Mouse (Mus musculus) limb, embryonic 14.5 days (tissue): Measurements from ENCODE around the gene Dhrs1. TPM values are rescaled to one million over a fixed set of nuclear protein-coding genes. Genes with fewer than 3 reads are reported as not detected.
"Not testable (repeated sequence)": the region's sequence is repeated elsewhere in the genome, so short reads cannot be mapped to it uniquely, and the experiment has no call there.

Experiments
- ATAC-seq: fragments of 200-750 bp; cut with Nextera tagmentation; 2 replicates; pipeline ENCODE4 v1.8.0; 2017; ENCODE audit warnings: low read depth, moderate number of reproducible peaks, moderate TSS enrichment; ENCODE audit not compliant: low FRiP score
- DNase-seq: peaks from one replicate; pipeline ENCODE4 v3.0.0-alpha.2; 2015; ENCODE audit warnings: low spot score
- H3K27ac ChIP-seq: fragments of 300-500 bp; sonication (generic); replicated peaks from 2 replicates; pipeline ENCODE4 v1.5.1; 2014; ENCODE audit warnings: low read depth, mild to moderate bottlenecking, low read length, moderate library complexity, mixed read lengths
- H3K27me3 ChIP-seq: fragments of 300-500 bp; sonication (generic); 2 replicates; pipeline ENCODE4 v1.6.1; 2014; ENCODE audit warnings: low read length, mixed read lengths; ENCODE audit not compliant: control insufficient read depth, insufficient read depth
- H3K36me3 ChIP-seq: fragments of 300-500 bp; sonication (generic); 2 replicates; pipeline ENCODE4 v1.6.1; 2014; ENCODE audit warnings: mild to moderate bottlenecking, low read length, moderate library complexity, mixed read lengths; ENCODE audit not compliant: control insufficient read depth, insufficient read depth
- H3K4me1 ChIP-seq: fragments of 300-500 bp; sonication (generic); 2 replicates; pipeline ENCODE4 v1.6.1; 2014; ENCODE audit warnings: antibody characterized with exemption, low read length, mixed read lengths; ENCODE audit not compliant: control insufficient read depth, insufficient read depth
- H3K4me2 ChIP-seq: fragments of 300-500 bp; sonication (generic); replicated peaks from 2 replicates; pipeline ENCODE4 v1.6.1; 2014; ENCODE audit warnings: low read depth, mild to moderate bottlenecking, low read length, moderate library complexity; ENCODE audit not compliant: severe bottlenecking
- H3K4me3 ChIP-seq: fragments of 300-500 bp; sonication (generic); replicated peaks from 2 replicates; pipeline ENCODE4 v1.5.1; 2014; ENCODE audit warnings: low read length
- H3K9ac ChIP-seq: fragments of 300-500 bp; sonication (generic); 2 replicates; pipeline ENCODE4 v1.6.1; 2014; ENCODE audit warnings: mild to moderate bottlenecking, low read depth, low read length, moderate library complexity; ENCODE audit not compliant: severe bottlenecking
- H3K9me3 ChIP-seq: fragments of 300-500 bp; sonication (generic); 2 replicates; pipeline ENCODE4 v1.6.1; 2016; ENCODE audit warnings: low read length; ENCODE audit not compliant: control insufficient read depth
- POLR2A ChIP-seq: fragments of 200-500 bp; IDR thresholded peaks from 2 replicates; pipeline ENCODE4 v1.8.0; 2012; ENCODE audit warnings: inconsistent platforms, mild to moderate bottlenecking, moderate library complexity, borderline replicate concordance; ENCODE audit not compliant: insufficient read depth, insufficient read length; ENCODE audit errors: extremely low read depth
- WGBS: fragments of 180-500 bp; shearing (Covaris S2); extraction: QIAGEN DNeasy Blood & Tissue Kit; methylation state at CpG from one replicate; pipeline ENCODE4 v1.1.7; 2014; 5-methylcytosine and 5-hydroxymethylcytosine counted together
- polyA plus RNA-seq, 2 experiments: library from polyadenylated mRNA; depleted of rRNA in 1 of 2; stranded (reverse) in 1 of 2; unstranded in 1 of 2; fragments of >200 nt; fragmentation: Nextera tagmentation in 1 of 2; extraction: Ambion mirVana in 1 of 2; gene quantifications; 2 replicates each; pipeline versions ENCODE4 v1.2.1 to v1.2.3; 2012 to 2014

Gene Dhrs1
- polyA plus RNA-seq, 2 experiments, result 82.0 to 88.3 TPM

DNA sequence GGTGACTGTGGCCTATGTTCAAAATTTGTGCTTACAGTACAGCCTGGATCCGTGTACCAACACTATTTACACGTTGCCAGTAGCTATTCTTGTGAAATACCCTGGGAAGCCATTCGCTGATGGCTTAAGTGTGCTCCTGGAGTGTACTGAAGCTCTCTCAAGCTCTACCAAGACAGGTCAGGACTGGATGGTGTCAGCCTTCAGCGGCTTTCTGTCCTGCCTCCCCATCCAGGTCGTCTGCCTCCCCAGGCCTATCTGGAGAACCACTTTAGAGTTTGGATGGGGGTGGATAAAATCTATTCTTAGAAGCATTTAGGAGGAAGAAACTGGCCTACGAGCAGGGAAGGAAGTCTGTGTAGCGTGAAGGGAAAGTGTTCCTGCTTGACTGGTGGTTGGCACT lies 17.7 kb upstream of the Dhrs1 start:
- Histone ChIP-seq H3K4me3 (peak overlapping the region; percentile 55; the same call in 1 of the 2 replicates), H3K36me3 (no peaks in the 10 kb centered on the region), H3K4me2 (peak overlapping the region; percentile 98; the same call in 1 of the 2 replicates), H3K27ac (no peak overlapping the region), H3K9me3 (no peaks in the 10 kb centered on the region), H3K4me1 (peaks cover 13% of the 10 kb centered on the region), H3K27me3 (peaks cover 17% of the 10 kb centered on the region), H3K9ac (no peak overlapping the region)
- ATAC-seq (no peak), DNase-seq (no peak)
- WGBS, result 66% methylated on average over 7 of the region's 7 CpGs
- TF ChIP-seq POLR2A, result no peak

DNA sequence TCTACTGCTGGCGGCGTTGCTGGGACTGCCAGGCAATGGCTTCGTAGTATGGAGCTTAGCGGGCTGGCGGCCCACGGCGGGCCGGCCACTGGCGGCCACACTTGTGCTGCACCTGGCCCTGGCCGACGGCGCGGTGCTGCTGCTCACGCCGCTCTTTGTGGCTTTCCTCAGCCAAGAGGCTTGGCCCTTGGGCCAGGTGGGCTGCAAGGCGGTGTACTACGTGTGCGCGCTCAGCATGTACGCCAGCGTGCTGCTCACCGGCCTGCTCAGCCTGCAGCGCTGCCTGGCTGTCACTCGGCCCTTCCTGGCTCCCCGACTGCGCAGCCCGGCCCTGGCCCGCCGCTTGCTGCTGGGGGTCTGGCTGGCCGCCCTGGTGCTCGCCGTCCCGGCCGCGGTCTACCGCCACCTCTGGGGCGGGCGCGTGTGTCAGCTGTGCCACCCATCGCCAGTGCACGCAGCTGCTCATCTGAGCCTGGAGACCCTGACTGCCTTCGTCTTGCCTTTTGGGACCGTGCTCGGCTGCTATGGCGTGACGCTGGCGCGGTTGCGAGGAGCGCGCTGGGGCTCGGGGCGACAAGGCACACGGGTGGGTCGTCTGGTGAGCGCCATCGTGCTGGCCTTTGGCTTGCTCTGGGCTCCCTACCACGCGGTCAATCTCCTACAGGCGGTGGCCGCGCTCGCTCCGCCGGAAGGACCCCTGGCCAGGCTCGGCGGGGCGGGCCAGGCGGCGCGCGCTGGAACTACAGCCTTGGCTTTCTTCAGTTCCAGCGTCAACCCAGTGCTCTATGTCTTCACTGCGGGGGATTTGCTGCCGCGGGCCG lies 16.7 kb upstream of the Dhrs1 start:
- Histone ChIP-seq H3K4me2 (peak overlapping the region; percentile 98), H3K27me3 (peaks cover 11% of the 10 kb centered on the region), H3K4me3 (peak overlapping the region; percentile 55), H3K27ac (peak overlapping the region; percentile 53), H3K9ac (peak overlapping the region; percentile 77), H3K36me3 (no peaks in the 10 kb centered on the region), H3K9me3 (no peaks in the 10 kb centered on the region), H3K4me1 (peaks cover 13% of the 10 kb centered on the region)
- TF ChIP-seq POLR2A, result no peak
- DNase-seq, result peak; percentile 62
- under 1% methylated on average over 56 of the region's 77 CpGs for WGBS
- peak; percentile 82 for ATAC-seq

DNA sequence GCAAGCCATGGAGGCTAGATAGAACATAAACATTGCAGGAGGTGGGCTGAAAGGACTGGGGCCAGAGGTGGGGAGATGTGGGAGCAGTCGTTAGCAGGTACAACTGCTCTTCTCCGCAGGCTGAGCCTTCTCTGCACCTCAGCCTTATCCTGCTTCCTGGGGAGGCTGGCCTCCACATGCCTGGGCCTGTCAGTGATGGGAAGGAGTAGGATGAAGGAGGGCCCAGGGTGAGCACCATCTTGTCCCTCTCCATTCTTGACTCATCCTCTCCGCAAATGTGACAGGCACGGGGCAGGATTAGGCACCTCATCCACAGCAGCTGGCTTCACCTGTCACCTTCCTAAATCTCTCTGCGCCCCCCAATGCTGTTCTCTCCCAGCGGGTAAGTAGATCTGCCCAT lies 15.7 kb upstream of the Dhrs1 start, which contains the start of gene Ltb4r2:
TSS of gene Ltb4r2 (plus strand) at position 266 of the 400 bp plus-strand sequence.
- DNase-seq (no peak), ATAC-seq (no peak)
- peak within 1 kb of the TSS; percentile 77 for H3K9ac ChIP-seq
- 74% methylated on average over 5 of the region's 6 CpGs for WGBS
- H3K4me2 ChIP-seq, result peak within 1 kb of the TSS; percentile 98
- TF ChIP-seq POLR2A, result no peak
- 0 out of 2 replicates have a peak, but pooled peaks cover 1% of the 10 kb centered on the region for H3K36me3 ChIP-seq
- H3K9me3 ChIP-seq, result no peaks in the 10 kb centered on the region
- H3K4me1 ChIP-seq, result peaks cover 13% of the 10 kb centered on the region
- peak within 1 kb of the TSS; percentile 55 for H3K4me3 ChIP-seq
- H3K27ac ChIP-seq, result peak within 1 kb of the TSS; percentile 53
- H3K27me3 ChIP-seq, result 0 out of 2 replicates have a peak, but pooled peaks cover 8% of the 10 kb centered on the region

DNA sequence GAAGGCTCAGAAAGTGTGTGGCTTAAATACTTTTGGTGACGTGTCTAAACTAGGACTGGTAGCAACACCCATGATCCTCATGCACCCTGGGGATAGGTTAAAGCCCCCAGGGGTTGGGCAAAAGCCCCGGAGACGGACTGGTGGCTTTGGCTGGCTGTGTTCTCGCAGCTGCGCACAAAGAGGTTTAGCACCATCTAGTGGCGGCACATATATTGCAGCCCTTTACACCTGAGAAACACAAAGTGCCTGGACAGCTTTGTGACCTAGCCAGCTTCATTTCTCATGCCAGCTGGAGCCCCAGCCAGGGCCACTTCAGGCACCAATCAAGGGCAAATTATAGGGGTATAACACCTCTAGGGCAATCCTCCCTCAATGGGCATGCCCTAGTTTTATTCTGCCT lies 14.7 kb upstream of the Dhrs1 start:
- H3K9ac ChIP-seq, H3K27me3 ChIP-seq, H3K27ac ChIP-seq, H3K9me3 ChIP-seq: not testable (repeated sequence)
- 4% methylated on average over 6 of the region's 6 CpGs for WGBS
- DNase-seq (peak; percentile 74), ATAC-seq (0 out of 2 replicates have a peak, but pooled peaks have one; percentile 12)
- Histone ChIP-seq H3K4me3 (peak overlapping the region; percentile 14), H3K4me2 (peak overlapping the region; percentile 38), H3K4me1 (peaks cover 13% of the 10 kb centered on the region), H3K36me3 (peaks cover 11% of the 10 kb centered on the region; the same call in 1 of the 2 replicates)

DNA sequence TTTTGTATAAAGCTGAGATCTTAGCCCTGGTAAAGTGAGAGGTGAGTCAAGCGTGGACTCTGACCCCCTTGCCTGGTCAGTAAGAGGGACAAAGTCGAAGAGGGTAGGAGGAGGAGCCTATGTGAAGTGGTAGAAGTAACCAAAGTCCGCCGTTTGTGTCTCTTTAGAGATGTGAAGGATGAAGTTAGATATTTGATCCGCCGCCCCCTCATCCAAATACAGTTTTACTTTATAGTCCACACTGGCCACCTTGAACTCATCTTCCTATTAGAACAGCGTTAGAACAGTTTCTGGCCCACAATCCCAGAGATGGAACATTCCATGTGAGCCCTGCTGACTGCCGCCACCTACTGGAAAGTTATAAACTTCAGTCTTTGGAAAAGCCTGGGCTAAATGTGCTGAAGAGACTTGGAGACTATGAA lies 12.9 kb upstream of the Dhrs1 start, which contains the start of gene Cideb:
TSS of gene Cideb (minus strand) at position 96 of the 422 bp plus-strand sequence.
- peaks cover 29% of the 10 kb centered on the region for H3K36me3 ChIP-seq
- peaks cover 13% of the 10 kb centered on the region for H3K4me1 ChIP-seq
- no peak within 1 kb of the TSS for H3K27ac ChIP-seq
- TF ChIP-seq POLR2A, result no peak
- no peak within 1 kb of the TSS for H3K9ac ChIP-seq
- peak within 1 kb of the TSS; percentile 9; the same call in 1 of the 2 replicates for H3K4me2 ChIP-seq
- 23% methylated on average over 8 of the region's 8 CpGs for WGBS
- H3K4me3 ChIP-seq, result no peak within 1 kb of the TSS
- H3K9me3 ChIP-seq, result no peaks in the 10 kb centered on the region
- ATAC-seq, result no peak; the same call in 1 of the 2 replicates
- peak; percentile 74 for DNase-seq
- 0 out of 2 replicates have a peak, but pooled peaks cover 8% of the 10 kb centered on the region for H3K27me3 ChIP-seq
